Mouse (Mus musculus) lung, embryonic 14.5 days (tissue): ENCODE measurements around the gene Mfsd4b4. TPM values are rescaled to one million over a fixed set of nuclear protein-coding genes. Genes with fewer than 3 reads are reported as not detected.

Experiments used
- ATAC-seq: fragments of 200-750 bp; cut with Nextera tagmentation; 2 replicates; pipeline ENCODE4 v1.8.0; 2017; ENCODE audit warnings: mild to moderate bottlenecking, moderate TSS enrichment, moderate library complexity; ENCODE audit not compliant: insufficient read depth
- DNase-seq: peaks from one replicate; pipeline ENCODE4 v3.0.0-alpha.2; 2015
- H3K27ac ChIP-seq: fragments of 300-500 bp; sonication (generic); 2 replicates; pipeline ENCODE4 v1.5.1; 2014; ENCODE audit warnings: low read depth, mild to moderate bottlenecking, moderate library complexity
- H3K27me3 ChIP-seq: fragments of 300-500 bp; sonication (generic); 2 replicates; pipeline ENCODE4 v1.6.1; 2014; ENCODE audit warnings: low read length, control low read depth; ENCODE audit not compliant: insufficient read depth
- H3K36me3 ChIP-seq: fragments of 300-500 bp; sonication (generic); 2 replicates; pipeline ENCODE4 v1.6.1; 2014; ENCODE audit warnings: control low read depth; ENCODE audit not compliant: insufficient read depth
- H3K4me1 ChIP-seq: fragments of 300-500 bp; sonication (generic); 2 replicates; pipeline ENCODE4 v1.6.1; 2014; ENCODE audit warnings: antibody characterized with exemption, control low read depth; ENCODE audit not compliant: insufficient read depth
- H3K4me2 ChIP-seq: fragments of 300-500 bp; sonication (generic); 2 replicates; pipeline ENCODE4 v1.6.1; 2014; ENCODE audit warnings: mild to moderate bottlenecking
- H3K4me3 ChIP-seq: fragments of 300-500 bp; sonication (generic); 2 replicates; pipeline ENCODE4 v1.5.1; 2014; ENCODE audit warnings: low read depth, low read length
- H3K9ac ChIP-seq: fragments of 300-500 bp; sonication (generic); 2 replicates; pipeline ENCODE4 v1.6.1; 2014
- H3K9me3 ChIP-seq: fragments of 300-500 bp; sonication (generic); 2 replicates; pipeline ENCODE4 v1.6.1; 2016; ENCODE audit warnings: low read depth, low read length, control low read depth
- CTCF ChIP-seq: IDR thresholded peaks from 2 replicates; pipeline ENCODE4 v1.5.1; 2016; ENCODE audit warnings: antibody characterized with exemption, low read depth
- WGBS: fragments of 180-500 bp; shearing (Covaris S2); extraction: QIAGEN DNeasy Blood & Tissue Kit; methylation state at CpG from one replicate; pipeline ENCODE4 v1.1.7; 2014; 5-methylcytosine and 5-hydroxymethylcytosine counted together
- polyA plus RNA-seq: library from polyadenylated mRNA; unstranded; fragments of >200 nt; fragmentation: Nextera tagmentation; extraction: Ambion mirVana; gene quantifications from 2 replicates; pipeline ENCODE4 v1.2.1, GENCODE M21; 2014

The Mfsd4b4 gene
- polyA plus RNA-seq, 1 experiment from 2014 or later: 5.5 TPM

- no peaks in the 10 kb centered on the region for H3K27me3 ChIP-seq
- TF ChIP-seq CTCF: no peak
- no peak overlapping the region for H3K4me3 ChIP-seq
- H3K4me1 ChIP-seq: no peaks in the 10 kb centered on the region
- 72% methylated on average over 10 of the region's 10 CpGs for WGBS
- H3K27ac ChIP-seq: no peak overlapping the region
- no peaks in the 10 kb centered on the region for H3K9me3 ChIP-seq
- H3K9ac ChIP-seq: no peak overlapping the region
- ATAC-seq (no peak), DNase-seq (no peak)
- no peaks in the 10 kb centered on the region for H3K36me3 ChIP-seq
- no peak overlapping the region for H3K4me2 ChIP-seq
Measured at GRCm38 (mm10) chr10:39906799-39907658, 8.0 kb upstream of the Mfsd4b4 start.

- Histone ChIP-seq H3K4me3 (no peak overlapping the region), H3K27ac (no peak overlapping the region), H3K27me3 (no peaks in the 10 kb centered on the region), H3K36me3 (no peaks in the 10 kb centered on the region), H3K9ac (no peak overlapping the region), H3K4me1 (no peaks in the 10 kb centered on the region), H3K9me3 (no peaks in the 10 kb centered on the region), H3K4me2 (no peak overlapping the region)
- 73% methylated on average over 3 of the region's 3 CpGs for WGBS
- DNase-seq (no peak), ATAC-seq (no peak)
- TF ChIP-seq CTCF: no peak
Measured at GRCm38 (mm10) chr10:39904191-39904590, 5.2 kb upstream of the Mfsd4b4 start.

- no peak overlapping the region for H3K27ac ChIP-seq
- peak; percentile 41 for TF ChIP-seq CTCF
- 83% methylated on average over 5 of the region's 5 CpGs for WGBS
- H3K36me3 ChIP-seq: 0 out of 2 replicates have a peak, but pooled peaks cover 3% of the 10 kb centered on the region
- no peak overlapping the region for H3K9ac ChIP-seq
- no peak overlapping the region for H3K4me3 ChIP-seq
- no peaks in the 10 kb centered on the region for H3K9me3 ChIP-seq
- DNase-seq: no peak
- H3K4me1 ChIP-seq: 0 out of 2 replicates have a peak, but pooled peaks cover 3% of the 10 kb centered on the region
- H3K27me3 ChIP-seq: no peaks in the 10 kb centered on the region
- no peak overlapping the region for H3K4me2 ChIP-seq
- no peak for ATAC-seq
Measured at GRCm38 (mm10) chr10:39896503-39896902, 2.5 kb downstream of the Mfsd4b4 start.

- no peak for DNase-seq
- Histone ChIP-seq H3K9ac (no peak overlapping the region), H3K4me3 (no peak overlapping the region), H3K27me3 (no peaks in the 10 kb centered on the region), H3K27ac (no peak overlapping the region), H3K4me2 (no peak overlapping the region), H3K4me1 (0 out of 2 replicates have a peak, but pooled peaks cover 3% of the 10 kb centered on the region), H3K9me3 (no peaks in the 10 kb centered on the region), H3K36me3 (0 out of 2 replicates have a peak, but pooled peaks cover 3% of the 10 kb centered on the region)
- WGBS: 60% methylated on average over 11 of the region's 11 CpGs
- no peak for ATAC-seq
- no peak for TF ChIP-seq CTCF
Measured at GRCm38 (mm10) chr10:39893702-39894697, 5.0 kb downstream of the Mfsd4b4 start.

- no peak overlapping the region for H3K4me3 ChIP-seq
- no peak for ATAC-seq
- no peak for DNase-seq
- WGBS: 46% methylated on average over 3 of the region's 3 CpGs
- H3K36me3 ChIP-seq: 0 out of 2 replicates have a peak, but pooled peaks cover 3% of the 10 kb centered on the region
- H3K4me2 ChIP-seq: no peak overlapping the region
- H3K27ac ChIP-seq: no peak overlapping the region
- TF ChIP-seq CTCF: no peak
- H3K4me1 ChIP-seq: no peaks in the 10 kb centered on the region
- no peaks in the 10 kb centered on the region for H3K27me3 ChIP-seq
- no peaks in the 10 kb centered on the region for H3K9me3 ChIP-seq
- no peak overlapping the region for H3K9ac ChIP-seq
Measured at GRCm38 (mm10) chr10:39888621-39889020, 10.4 kb downstream of the Mfsd4b4 start.

GRCm38 (mm10) chr10:39865509-39865908 is 33.5 kb downstream of the Mfsd4b4 start:
- TF ChIP-seq CTCF: no peak
- H3K4me2 ChIP-seq: no peak overlapping the region
- no peak overlapping the region for H3K4me3 ChIP-seq
- peaks cover 68% of the 10 kb centered on the region for H3K36me3 ChIP-seq
- H3K4me1 ChIP-seq: no peaks in the 10 kb centered on the region
- ATAC-seq: no peak
- DNase-seq: no peak
- H3K27me3 ChIP-seq: no peaks in the 10 kb centered on the region
- no peak overlapping the region for H3K27ac ChIP-seq
- WGBS: 77% methylated on average over 2 of the region's 2 CpGs
- H3K9ac ChIP-seq: no peak overlapping the region
- H3K9me3 ChIP-seq: no peaks in the 10 kb centered on the region

- TF ChIP-seq CTCF: no peak
- Histone ChIP-seq H3K4me1 (no peaks in the 10 kb centered on the region), H3K9me3 (no peaks in the 10 kb centered on the region), H3K4me2 (no peak overlapping the region), H3K27ac (no peak overlapping the region), H3K36me3 (peaks cover 52% of the 10 kb centered on the region), H3K9ac (no peak overlapping the region), H3K27me3 (no peaks in the 10 kb centered on the region), H3K4me3 (no peak overlapping the region)
- no peak for DNase-seq
- WGBS: 77% methylated on average over 1 of the region's 1 CpGs
- ATAC-seq: no peak
Measured at GRCm38 (mm10) chr10:39842621-39843020, 56.4 kb downstream of the Mfsd4b4 start.

Other genes with a start within 250 kb of the Mfsd4b4 start
- gene Rev3l, start 167.1 kb downstream of the Mfsd4b4 start, polyA plus RNA-seq: 30.3 TPM in 2 replicates
- not detected in 2 replicates for gene Mfsd4b2, start 27.7 kb upstream of the Mfsd4b4 start, polyA plus RNA-seq
- gene Mfsd4b3, start 60.9 kb upstream of the Mfsd4b4 start, polyA plus RNA-seq: 0.13 and 0.34 TPM in 2 replicates
- 0.09 TPM in 1 of 2 replicates, not detected in the other for gene Mfsd4b5, start 87.4 kb upstream of the Mfsd4b4 start, polyA plus RNA-seq
- gene Mfsd4b1, start 126.0 kb upstream of the Mfsd4b4 start, polyA plus RNA-seq: not detected in 2 replicates
- 4.2 and 5.3 TPM in 2 replicates for gene Slc16a10, start 243.0 kb upstream of the Mfsd4b4 start, polyA plus RNA-seq